Mouse (Mus musculus) lung, adult 2 months (tissue): Measurements from ENCODE around the gene Dlgap1.

Source experiments
- CTCF ChIP-seq: fragments of 200-500 bp; IDR thresholded peaks from 2 replicates; pipeline ENCODE4 v1.5.1; 2011; ENCODE audit warnings: mild to moderate bottlenecking, low read length, control low read depth; ENCODE audit not compliant: insufficient read depth
- POLR2A ChIP-seq: fragments of 200-500 bp; IDR thresholded peaks from 2 replicates; pipeline ENCODE4 v1.6.1; 2011; ENCODE audit warnings: low read depth, mild to moderate bottlenecking, control low read depth, low read length, borderline replicate concordance; ENCODE audit errors: extremely low read depth

DNA sequence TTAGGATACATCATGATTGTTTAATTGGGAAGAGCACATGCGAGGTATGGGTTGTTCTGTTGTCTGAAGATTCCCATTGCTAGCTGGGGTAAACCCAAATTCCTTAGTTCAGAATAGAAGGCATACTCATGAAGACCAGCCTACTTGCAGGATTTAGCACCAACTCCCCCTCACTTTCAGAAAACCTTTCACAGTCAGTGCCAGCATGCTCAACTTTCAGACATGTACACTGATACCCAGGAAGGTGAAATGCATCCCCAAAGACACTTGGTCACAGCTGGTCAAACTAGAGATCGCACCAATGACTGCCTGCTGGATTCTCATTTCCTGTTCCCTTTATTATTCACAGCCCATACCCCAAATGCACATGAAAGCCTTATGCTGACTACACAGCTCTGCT, 318.8 kb downstream of the Dlgap1 start:
- no peak for TF ChIP-seq POLR2A
- TF ChIP-seq CTCF: no peak
